Mouse (Mus musculus): ENCODE data around the gene Mfsd13b.

Mfsd13b gene

DNA sequence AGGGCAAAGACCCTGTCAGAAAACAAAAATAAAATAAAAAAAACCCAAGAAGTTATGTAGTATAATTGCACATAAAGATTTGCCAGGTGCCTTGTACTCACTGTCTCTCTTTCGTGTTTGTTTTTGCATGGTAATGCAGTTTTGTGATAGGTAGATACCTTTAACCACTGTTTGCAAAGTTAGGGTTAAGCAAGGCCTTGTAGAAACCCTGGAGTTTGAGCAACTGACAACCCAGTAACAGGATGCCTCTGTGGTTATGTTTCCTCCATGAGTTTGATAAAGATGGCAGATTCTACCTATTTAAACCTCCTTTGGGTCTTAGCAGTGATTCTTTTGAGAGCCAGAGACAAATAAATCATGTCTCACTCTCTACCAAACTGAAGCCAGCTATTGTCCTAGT is 61.2 kb downstream of the Mfsd13b start:
- CTCF ChIA-PET = no interaction called here

DNA sequence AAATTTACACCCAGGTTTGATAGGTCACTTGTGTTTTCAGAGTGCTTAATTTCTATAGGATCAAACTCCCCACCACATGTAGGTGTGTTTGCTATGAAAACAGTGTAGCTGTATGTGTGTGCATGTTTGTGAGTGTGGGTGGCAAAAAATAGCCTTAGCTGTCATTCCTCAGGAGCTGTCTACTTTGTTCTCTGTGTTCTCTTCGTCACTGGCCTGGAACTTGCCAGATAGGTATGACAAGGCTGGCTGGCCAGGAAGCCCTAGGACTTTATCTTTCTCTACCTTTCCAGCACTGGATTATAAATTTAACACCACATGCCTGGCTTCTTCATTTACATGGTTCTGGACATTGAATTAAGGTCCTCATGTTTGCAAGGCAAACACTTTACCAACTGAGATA is 61.9 kb downstream of the Mfsd13b start:
- CTCF ChIA-PET = no interaction called here

DNA sequence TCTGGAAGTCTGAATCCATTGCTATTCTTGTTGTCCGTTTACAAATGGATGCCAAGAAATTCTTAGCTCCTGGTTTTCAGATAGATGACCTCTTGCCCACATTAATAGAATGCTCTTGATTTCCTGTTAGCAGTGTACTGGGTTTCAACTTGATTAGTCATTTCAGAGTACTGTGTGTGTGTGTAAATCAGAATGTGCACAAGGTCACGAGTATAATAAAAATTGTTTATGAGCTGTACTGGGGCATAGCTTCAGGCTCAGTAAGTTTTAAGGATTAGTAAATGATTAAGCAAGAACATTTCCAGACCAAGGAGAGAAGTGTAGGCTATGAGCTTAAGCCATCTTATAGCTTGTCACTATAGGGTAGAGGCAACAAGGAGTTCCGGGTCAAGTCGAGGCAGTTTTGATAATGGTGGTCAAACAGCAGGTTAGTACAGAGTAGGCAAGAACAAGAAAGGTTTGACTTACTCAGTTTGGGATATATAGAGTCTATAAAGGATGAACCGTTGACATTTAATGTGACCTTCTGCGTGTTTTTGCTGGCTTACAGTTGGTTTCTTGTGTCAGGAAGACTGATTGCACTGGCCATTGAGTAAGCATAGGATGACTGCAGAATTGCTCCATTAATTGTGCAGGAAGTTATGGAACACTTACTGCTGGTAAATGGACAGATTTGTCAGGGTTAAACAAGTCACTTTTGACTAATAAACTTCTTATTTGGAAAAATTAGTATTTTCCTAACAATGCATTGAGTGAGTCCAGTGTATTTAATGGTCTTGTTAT is 63.6 kb downstream of the Mfsd13b start:
- CTCF ChIA-PET = no interaction called here

DNA sequence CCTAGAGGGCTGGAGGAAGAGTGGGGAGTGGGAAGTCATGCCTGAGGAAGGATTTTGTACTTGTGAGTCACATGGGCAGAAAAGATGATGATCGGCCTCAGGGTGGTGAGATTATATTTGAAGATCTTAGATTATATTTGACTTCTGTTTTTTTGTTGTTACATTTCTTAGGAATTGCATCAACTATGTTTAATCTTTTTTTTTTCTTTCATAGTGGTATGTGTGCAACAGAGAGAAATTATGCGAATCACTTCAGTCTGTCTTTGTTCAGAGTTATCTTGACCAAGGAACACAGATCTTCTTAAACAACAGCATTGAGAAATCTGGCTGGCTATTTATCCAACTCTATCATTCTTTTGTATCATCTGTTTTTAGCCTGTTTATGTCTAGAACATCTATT is 65.3 kb downstream of the Mfsd13b start:
- CTCF ChIA-PET = no interaction called here

DNA sequence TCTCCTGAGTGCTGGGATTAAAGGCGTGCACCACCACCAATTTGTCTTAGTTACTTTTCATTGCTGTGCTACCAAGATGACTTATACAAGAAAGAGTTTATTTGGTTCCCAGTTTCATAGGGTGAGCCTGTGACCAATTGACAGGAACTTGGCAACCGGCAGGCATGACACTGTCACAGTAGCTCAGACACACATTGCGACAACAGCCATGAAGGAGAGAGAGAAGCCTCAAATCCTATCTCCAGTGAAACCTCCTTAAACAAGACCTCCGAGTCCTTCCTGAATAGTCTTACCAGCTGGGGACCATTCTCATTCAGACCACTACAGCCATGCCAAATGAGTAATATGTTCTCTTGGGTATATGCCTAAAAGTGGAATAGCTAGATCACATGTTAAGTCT is 70.8 kb downstream of the Mfsd13b start:
- CTCF ChIA-PET = no interaction called here

DNA sequence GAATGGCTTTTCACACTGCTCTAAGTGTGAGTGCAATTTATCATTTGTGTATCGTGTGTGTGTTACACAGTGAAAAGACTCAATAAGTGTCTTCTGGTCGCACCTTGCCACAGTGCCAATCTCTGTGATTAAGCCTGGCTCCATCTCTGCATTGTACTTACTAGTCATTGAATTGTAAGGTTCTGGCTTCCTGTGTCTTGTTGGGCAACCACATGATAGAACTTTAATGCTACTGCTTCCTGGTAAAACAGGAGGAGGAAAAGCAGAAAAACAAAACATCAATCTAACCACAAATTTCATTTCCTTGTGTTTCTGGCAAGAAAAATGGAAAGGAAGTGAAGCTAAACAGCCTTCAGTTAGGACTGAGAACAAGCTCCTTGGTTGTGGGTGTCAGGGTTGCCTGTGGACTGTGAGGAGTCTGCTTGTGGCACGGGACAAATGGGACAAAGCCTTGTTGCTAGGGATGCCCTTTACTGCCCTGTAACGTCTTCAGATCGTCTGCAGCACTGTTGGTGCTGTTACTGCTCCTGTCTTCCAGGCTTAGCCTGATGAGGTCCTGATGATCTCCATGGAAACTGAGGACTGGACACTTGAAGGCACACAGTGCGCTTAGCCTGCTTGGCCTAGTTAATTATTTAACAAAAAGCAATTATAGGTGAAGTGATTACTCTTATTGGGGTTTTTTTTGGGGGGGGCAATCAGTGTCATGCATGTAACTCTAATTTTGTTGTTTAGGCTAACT is 77.3 kb downstream of the Mfsd13b start:
- CTCF ChIA-PET = no interaction called here

DNA sequence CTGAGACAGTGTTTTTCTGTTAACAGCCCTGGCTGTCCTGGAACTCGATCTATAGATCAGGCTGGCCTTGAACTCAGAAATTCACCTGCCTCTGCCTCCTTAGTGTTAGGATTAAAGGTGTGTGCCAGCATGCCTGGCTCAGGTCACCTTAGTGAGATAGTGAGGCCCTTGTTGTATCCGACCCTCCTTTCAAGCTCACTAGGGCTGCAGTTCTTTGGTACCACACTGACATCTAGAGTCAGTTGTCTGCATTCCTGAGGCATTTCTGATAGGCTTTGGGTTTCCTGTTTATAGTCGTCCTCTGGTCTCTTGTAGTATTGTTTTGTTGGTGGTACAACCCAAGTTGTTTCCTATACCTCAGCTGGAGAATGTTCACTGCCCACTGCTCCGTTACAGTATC is 82.0 kb downstream of the Mfsd13b start:
- CTCF ChIA-PET = no interaction called here
